Mouse (Mus musculus) intestine, embryonic 14.5 days (tissue): ENCODE measurements around the gene Arhgap15. TPM values are rescaled to one million over a fixed set of nuclear protein-coding genes. Genes with fewer than 3 reads are reported as not detected.

ENCODE experiments used
- ATAC-seq: fragments of 200-750 bp; cut with Nextera tagmentation; replicated peaks from 2 replicates; pipeline ENCODE4 v1.8.0; 2017; ENCODE audit warnings: low read depth, moderate number of reproducible peaks, moderate TSS enrichment, moderate library complexity; ENCODE audit not compliant: low FRiP score, low TSS enrichment
- DNase-seq: peaks from one replicate; pipeline ENCODE4 v3.0.0-alpha.2; 2018; ENCODE audit warnings: low spot score
- H3K27ac ChIP-seq: fragments of 300-500 bp; sonication (generic); 2 replicates; pipeline ENCODE4 v1.5.1; 2014; ENCODE audit warnings: low read depth, mild to moderate bottlenecking, control low read depth
- H3K27me3 ChIP-seq: fragments of 300-500 bp; sonication (generic); replicated peaks from 2 replicates; pipeline ENCODE4 v1.6.1; 2014; ENCODE audit warnings: low read length, control low read depth; ENCODE audit not compliant: control insufficient read depth, insufficient read depth
- H3K36me3 ChIP-seq: fragments of 300-500 bp; sonication (generic); 2 replicates; pipeline ENCODE4 v1.6.1; 2014; ENCODE audit warnings: low read length, control low read depth; ENCODE audit not compliant: control insufficient read depth, insufficient read depth
- H3K4me1 ChIP-seq: fragments of 300-500 bp; sonication (generic); replicated peaks from 2 replicates; pipeline ENCODE4 v1.6.1; 2014; ENCODE audit warnings: low read length, control low read depth, mixed read lengths; ENCODE audit not compliant: control insufficient read depth, insufficient read depth
- H3K4me2 ChIP-seq: fragments of 300-500 bp; sonication (generic); 2 replicates; pipeline ENCODE4 v1.6.1; 2014; ENCODE audit warnings: low read length
- H3K4me3 ChIP-seq: fragments of 300-500 bp; sonication (generic); 2 replicates; pipeline ENCODE4 v1.5.1; 2014; ENCODE audit warnings: low read depth, low read length, control low read depth, mixed read lengths
- H3K9ac ChIP-seq: fragments of 300-500 bp; sonication (generic); 2 replicates; pipeline ENCODE4 v1.6.1; 2014; ENCODE audit warnings: mild to moderate bottlenecking, low read length
- H3K9me3 ChIP-seq: fragments of 300-500 bp; sonication (generic); 2 replicates; pipeline ENCODE4 v1.6.1; 2016; ENCODE audit warnings: low read length, control low read depth; ENCODE audit not compliant: control insufficient read depth
- WGBS: fragments of 180-500 bp; shearing (Covaris S2); extraction: QIAGEN DNeasy Blood & Tissue Kit; methylation state at CpG from one replicate; pipeline ENCODE4 v1.1.7; 2014; 5-methylcytosine and 5-hydroxymethylcytosine counted together
- polyA plus RNA-seq: library from polyadenylated mRNA; unstranded; fragments of >200 nt; fragmentation: Nextera tagmentation; extraction: Ambion mirVana; gene quantifications from 2 replicates; pipeline ENCODE4 v1.2.1, GENCODE M21; 2014

The Arhgap15 gene
- polyA plus RNA-seq, 1 experiment from 2014 or later: 1.5 TPM

DNA sequence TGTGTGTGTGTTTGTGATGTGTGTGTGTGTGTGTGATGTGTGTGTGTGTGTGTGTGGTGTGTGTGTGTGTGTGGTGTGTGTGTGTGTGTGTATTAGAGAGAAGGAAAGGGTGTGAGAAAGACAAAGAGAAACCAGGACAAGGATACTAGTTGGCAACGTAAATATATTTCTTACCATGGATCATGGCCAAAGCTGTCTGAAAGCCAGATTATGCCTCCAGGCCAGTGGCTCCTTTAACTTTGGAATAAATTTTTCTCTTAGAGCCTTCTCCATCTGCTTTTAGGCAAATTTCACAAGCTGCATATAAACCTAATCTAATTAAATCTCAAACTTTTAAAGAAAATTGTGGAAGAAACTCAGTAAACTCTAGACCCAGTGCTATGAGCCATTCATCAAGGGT, 296.6 kb downstream of the Arhgap15 start:
- ATAC-seq (no peak), DNase-seq (no peak)
- no peaks in the 10 kb centered on the region for H3K9me3 ChIP-seq
- H3K27ac ChIP-seq: no peak overlapping the region
- no peak overlapping the region for H3K4me3 ChIP-seq
- 95% methylated on average over 1 of the region's 1 CpGs for WGBS
- H3K36me3 ChIP-seq: no peaks in the 10 kb centered on the region
- no peak overlapping the region for H3K9ac ChIP-seq
- H3K4me1 ChIP-seq: 0 out of 2 replicates have a peak, but pooled peaks cover 7% of the 10 kb centered on the region
- H3K4me2 ChIP-seq: no peak overlapping the region
- H3K27me3 ChIP-seq: no peaks in the 10 kb centered on the region

DNA sequence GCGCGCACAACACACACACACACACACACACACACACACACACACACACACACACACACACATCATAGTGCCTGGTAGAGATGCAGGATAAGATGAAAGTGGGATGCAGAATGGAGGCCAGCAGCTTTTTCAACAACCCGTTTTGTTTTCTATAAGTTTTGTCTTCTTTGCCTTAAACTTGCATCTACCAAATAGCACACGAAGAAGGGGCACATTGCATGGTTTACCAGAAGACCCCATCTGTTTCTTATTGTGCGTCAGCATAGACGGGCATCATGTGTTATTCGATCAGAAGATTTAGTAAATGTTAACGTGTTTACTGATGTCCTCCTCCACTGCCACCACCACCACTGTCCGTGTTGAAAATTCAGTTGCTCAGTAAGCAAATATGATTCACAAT, 311.7 kb downstream of the Arhgap15 start:
- Histone ChIP-seq H3K4me3 (no peak overlapping the region), H3K4me2 (no peak overlapping the region), H3K27ac (no peak overlapping the region), H3K9me3 (no peaks in the 10 kb centered on the region), H3K9ac (no peak overlapping the region), H3K27me3 (no peaks in the 10 kb centered on the region), H3K4me1 (no peaks in the 10 kb centered on the region), H3K36me3 (no peaks in the 10 kb centered on the region)
- WGBS: 83% methylated on average over 9 of the region's 9 CpGs
- DNase-seq (no peak), ATAC-seq (no peak)

DNA sequence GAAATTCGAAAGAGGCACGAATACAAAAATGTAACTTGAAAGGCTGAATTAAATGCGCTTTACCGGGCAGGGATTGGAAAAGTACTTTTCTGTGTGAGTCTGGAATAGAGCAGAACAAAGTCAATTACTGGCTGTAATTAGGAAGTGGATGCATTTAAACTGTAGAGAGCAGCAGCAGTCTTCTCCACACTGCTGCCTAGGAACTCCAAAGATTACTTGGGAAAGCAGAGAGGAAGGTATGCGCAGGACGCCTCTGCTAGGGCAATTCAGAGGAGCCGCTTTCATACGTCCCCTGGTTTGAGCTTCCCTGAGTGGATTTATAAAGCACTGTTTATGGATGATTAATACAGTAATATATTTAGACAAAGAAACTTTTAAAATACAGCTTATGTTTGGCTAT, 312.1 kb downstream of the Arhgap15 start:
- Histone ChIP-seq H3K27ac (no peak overlapping the region), H3K9me3 (no peaks in the 10 kb centered on the region), H3K9ac (no peak overlapping the region), H3K4me2 (no peak overlapping the region), H3K36me3 (no peaks in the 10 kb centered on the region), H3K27me3 (no peaks in the 10 kb centered on the region), H3K4me3 (no peak overlapping the region), H3K4me1 (no peaks in the 10 kb centered on the region)
- no peak for ATAC-seq
- 63% methylated on average over 8 of the region's 8 CpGs for WGBS
- no peak for DNase-seq

DNA sequence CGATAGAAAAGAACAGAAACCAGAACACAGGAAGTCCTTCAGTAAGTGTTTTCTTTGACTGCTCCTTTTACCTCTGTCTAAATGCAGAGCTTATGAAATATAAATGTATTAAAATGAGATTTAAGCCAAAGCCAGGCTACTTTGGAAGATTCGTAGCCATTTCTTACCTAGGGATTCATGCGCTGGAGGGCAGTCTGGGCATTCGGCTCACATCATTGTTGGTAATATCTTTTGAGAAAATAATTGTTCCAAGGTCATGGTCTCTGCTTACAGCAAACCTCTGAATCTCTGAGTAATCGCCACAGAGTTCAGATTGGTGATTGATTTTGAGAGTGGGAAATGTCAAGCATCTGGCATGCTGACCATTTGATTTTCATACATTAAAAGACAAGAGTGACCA, 316.4 kb downstream of the Arhgap15 start:
- Histone ChIP-seq H3K27ac (no peak overlapping the region), H3K4me2 (no peak overlapping the region), H3K4me3 (no peak overlapping the region), H3K27me3 (no peaks in the 10 kb centered on the region), H3K9ac (no peak overlapping the region), H3K4me1 (no peaks in the 10 kb centered on the region), H3K36me3 (no peaks in the 10 kb centered on the region), H3K9me3 (no peaks in the 10 kb centered on the region)
- no peak for DNase-seq
- 66% methylated on average over 5 of the region's 5 CpGs for WGBS
- no peak for ATAC-seq

DNA sequence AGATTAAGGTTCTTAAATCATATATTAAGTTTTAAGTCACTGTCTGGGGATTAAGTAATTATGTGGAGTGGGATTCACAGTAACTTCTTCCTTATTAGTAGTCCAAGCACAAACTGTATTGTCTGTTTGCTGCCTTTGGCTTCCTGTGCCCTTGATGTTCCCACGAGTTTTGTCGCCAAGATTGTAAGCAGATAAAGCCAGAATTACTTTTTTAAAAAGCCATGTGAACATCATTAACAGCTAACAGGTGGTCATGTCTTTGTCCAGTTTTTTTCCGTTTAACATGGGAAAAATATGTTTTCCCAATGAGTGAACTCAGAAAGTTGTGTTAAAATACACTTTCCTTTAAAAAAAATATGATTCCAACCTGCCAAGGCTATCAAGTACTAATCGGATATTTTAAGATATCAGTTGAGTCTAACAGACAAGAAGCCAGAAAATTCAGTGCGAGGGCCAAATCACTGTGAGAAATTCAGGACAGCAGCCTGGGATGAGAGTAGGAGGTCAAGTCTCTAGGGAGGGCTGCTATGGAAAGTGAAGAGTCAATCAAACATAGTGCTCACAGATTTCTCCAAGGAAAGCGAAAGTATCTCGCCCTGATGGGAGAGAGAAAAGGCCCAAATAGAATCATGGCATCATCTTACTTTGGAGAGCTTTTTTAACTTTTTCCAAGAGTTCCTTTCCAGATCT, 319.7 kb downstream of the Arhgap15 start:
- WGBS: 83% methylated on average over 7 of the region's 7 CpGs
- no peak overlapping the region for H3K4me3 ChIP-seq
- no peak for ATAC-seq
- no peaks in the 10 kb centered on the region for H3K36me3 ChIP-seq
- H3K9me3 ChIP-seq: no peaks in the 10 kb centered on the region
- no peaks in the 10 kb centered on the region for H3K27me3 ChIP-seq
- no peak for DNase-seq
- no peak overlapping the region for H3K4me2 ChIP-seq
- H3K9ac ChIP-seq: no peak overlapping the region
- H3K27ac ChIP-seq: no peak overlapping the region
- H3K4me1 ChIP-seq: no peaks in the 10 kb centered on the region

DNA sequence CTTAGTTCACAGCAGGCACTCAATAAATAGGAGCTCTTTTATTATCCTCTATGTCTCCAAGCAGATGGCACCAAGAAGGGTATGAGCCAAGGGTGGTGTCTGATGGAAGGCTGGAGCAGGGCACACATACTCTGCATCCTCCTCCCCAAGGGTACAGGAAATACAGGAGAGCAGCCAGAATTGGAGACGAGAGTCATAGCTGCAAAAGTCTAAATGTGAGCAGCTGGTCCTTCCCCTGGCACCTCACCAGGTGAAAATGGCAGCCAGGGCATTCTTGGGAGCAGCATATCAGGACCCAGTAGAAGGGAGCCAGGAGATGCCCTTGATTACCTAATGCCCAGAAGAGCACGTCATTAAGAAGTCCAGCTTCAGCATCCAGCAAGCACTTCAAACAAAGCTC, 320.3 kb downstream of the Arhgap15 start:
- Histone ChIP-seq H3K9ac (no peak overlapping the region), H3K27me3 (no peaks in the 10 kb centered on the region), H3K4me2 (no peak overlapping the region), H3K4me3 (no peak overlapping the region), H3K36me3 (no peaks in the 10 kb centered on the region), H3K9me3 (no peaks in the 10 kb centered on the region), H3K4me1 (no peaks in the 10 kb centered on the region), H3K27ac (no peak overlapping the region)
- DNase-seq (no peak), ATAC-seq (no peak)
- 90% methylated on average over 2 of the region's 2 CpGs for WGBS

DNA sequence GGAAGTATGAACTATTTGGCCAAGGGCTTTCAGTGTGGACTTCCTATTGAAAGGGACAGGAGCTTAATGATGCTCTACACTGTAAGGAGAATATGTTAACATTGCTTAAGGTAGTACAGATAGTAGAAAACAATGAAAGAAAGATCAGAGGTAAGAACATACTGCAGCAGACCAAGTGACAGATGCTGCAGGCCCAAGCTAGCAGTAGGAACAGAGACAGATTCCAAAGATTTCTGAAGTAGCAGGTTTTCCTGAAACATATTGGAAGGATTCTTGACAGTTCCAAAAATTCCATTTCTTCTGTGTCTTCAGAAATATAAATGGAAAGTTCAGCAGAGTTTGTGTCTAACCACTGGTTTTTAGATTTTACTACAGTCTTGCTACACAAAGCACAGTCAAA, 327.9 kb downstream of the Arhgap15 start:
- H3K9me3 ChIP-seq: no peaks in the 10 kb centered on the region
- no peak overlapping the region for H3K9ac ChIP-seq
- H3K4me3 ChIP-seq: no peak overlapping the region
- H3K4me1 ChIP-seq: no peaks in the 10 kb centered on the region
- ATAC-seq: no peak
- no peak overlapping the region for H3K4me2 ChIP-seq
- no peak overlapping the region for H3K27ac ChIP-seq
- H3K36me3 ChIP-seq: no peaks in the 10 kb centered on the region
- no peak for DNase-seq
- no peaks in the 10 kb centered on the region for H3K27me3 ChIP-seq

DNA sequence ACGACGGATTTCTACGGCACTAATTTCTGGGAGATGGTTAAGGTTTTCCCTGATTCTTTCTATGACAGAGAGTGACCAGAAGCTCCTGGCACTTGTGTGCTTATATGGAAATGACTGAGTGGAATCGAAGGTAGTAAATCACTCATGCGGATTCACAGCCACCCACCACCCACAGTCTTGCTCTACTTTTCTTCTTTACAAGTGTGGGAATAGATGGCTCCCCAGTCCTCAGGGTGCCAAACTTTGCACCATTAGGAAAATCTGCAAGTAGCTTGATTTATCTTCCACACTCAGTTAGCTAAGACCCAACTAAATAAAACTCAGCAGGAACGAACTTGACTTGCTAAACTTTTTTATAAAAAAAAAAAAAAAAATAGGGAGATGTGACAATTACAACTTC, 331.9 kb downstream of the Arhgap15 start:
- Histone ChIP-seq H3K27ac (no peak overlapping the region), H3K36me3 (no peaks in the 10 kb centered on the region), H3K9ac (no peak overlapping the region), H3K27me3 (no peaks in the 10 kb centered on the region), H3K4me3 (no peak overlapping the region), H3K4me2 (no peak overlapping the region), H3K9me3 (no peaks in the 10 kb centered on the region), H3K4me1 (no peaks in the 10 kb centered on the region)
- ATAC-seq (no peak), DNase-seq (no peak)
- WGBS: 79% methylated on average over 6 of the region's 6 CpGs

DNA sequence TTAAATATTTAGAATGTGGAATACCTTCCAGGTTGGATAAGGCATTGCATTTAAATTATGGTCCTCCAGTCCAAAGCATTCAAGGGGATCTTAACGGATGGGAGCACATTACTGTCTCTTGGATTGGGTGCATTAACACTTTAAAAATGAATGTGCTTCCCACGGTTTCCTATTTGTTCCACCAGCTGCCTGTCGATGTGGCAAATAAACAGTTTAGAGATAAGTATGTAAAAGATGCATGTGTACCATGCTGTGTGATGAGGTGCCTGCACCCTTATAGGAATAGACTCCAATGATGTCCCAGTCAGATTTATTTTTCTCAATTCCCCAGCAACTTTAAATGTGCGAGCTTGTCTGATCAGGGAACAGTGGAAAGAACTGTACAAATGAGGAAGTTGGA, 332.6 kb downstream of the Arhgap15 start:
- ATAC-seq (no peak), DNase-seq (no peak)
- H3K4me1 ChIP-seq: no peaks in the 10 kb centered on the region
- no peaks in the 10 kb centered on the region for H3K27me3 ChIP-seq
- H3K27ac ChIP-seq: no peak overlapping the region
- 78% methylated on average over 4 of the region's 4 CpGs for WGBS
- no peak overlapping the region for H3K4me2 ChIP-seq
- no peaks in the 10 kb centered on the region for H3K9me3 ChIP-seq
- no peak overlapping the region for H3K4me3 ChIP-seq
- no peak overlapping the region for H3K9ac ChIP-seq
- no peaks in the 10 kb centered on the region for H3K36me3 ChIP-seq
